Mouse (Mus musculus): ENCODE measurements around the gene Ppdpf.

GRCm38 (mm10) chr2:181235681-181236566 is 48.9 kb downstream of the Ppdpf start:
- TF ChIP-seq CTCF (IDR thresholded peaks at IDR 0.05; ENCODE audit: borderline replicate concordance, control insufficient read depth, extremely low read depth, insufficient read depth, low read length, poor library complexity) (no peak), POLR2A (IDR thresholded peaks at IDR 0.05; ENCODE audit: control insufficient read depth, extremely low read depth, insufficient read depth, low read length, poor library complexity) (no peak)
